Mouse (Mus musculus): Measurements from ENCODE around the gene Gm5136.

Gm5136 gene

GRCm38 (mm10) chr10:108699946-108700345 is at the start of gene Gm5136:
Gm5136 (minus strand) TSS chr10:108700160.
- in situ Hi-C loops (cut with MboI; ENCODE audit: unreplicated experiment in 2 of 2) = no loop called here

GRCm38 (mm10) chr10:108743759-108744158 is 43.8 kb upstream of the Gm5136 start:
- in situ Hi-C loops (cut with MboI; ENCODE audit: unreplicated experiment in 2 of 2) = loop anchor here in 1 of 2 experiments (25.0 kb wide), 1 partner anchor 919 kb away; no protein-coding TSS in a partner anchor

DNA sequence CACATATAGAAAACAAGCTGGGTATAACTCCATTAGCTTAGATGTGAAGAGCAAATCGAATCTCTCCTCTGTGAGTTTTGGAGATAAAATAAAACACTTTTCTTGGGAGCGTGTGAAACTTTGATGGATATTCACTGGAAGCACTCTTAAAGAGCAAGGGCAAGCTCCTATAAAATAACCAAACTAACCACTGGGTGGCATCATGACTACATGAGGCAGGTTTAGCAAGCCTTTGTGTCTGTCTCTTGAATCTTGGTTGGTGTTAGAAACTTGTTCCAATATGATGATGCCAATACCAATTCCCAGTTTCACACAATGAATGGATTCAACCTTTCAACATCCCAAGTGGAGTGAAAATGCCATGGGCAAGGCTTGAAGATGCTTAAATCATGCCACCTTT is 34.0 kb upstream of the Gm5136 start:
- in situ Hi-C loops (cut with MboI; ENCODE audit: unreplicated experiment in 2 of 2) = loop anchor here in 1 of 2 experiments (10.0 to 25.0 kb wide), 2 partner anchors 928 to 1131 kb away; no protein-coding TSS in a partner anchor

- in situ Hi-C loops (cut with MboI; ENCODE audit: unreplicated experiment in 2 of 2) = loop anchor here in 1 of 2 experiments (25.0 kb wide), 1 partner anchor 933 kb away; no protein-coding TSS in a partner anchor
These were observed 29.0 kb upstream of the Gm5136 start for GRCm38 (mm10) chr10:108728961-108729360.

DNA sequence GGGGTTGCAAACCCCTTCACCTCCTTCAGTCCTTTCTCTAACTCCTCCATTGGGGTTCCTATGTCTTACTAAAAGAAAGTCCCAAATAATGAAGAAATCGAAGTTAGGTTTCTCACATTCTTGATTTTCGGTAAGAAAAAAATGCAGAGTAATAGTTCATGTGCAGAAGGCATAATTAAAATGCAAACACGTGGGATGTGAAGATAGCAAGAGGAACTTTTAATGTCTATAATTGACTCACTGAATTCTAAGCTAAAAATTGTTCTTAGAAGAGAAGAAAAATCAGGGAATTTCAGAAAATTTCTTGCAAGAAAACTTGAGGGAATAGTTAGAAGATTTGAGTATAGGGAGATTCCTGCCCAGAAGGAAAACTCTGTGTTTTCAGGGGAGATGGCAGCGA is 26.4 kb upstream of the Gm5136 start:
- in situ Hi-C loops (cut with MboI; ENCODE audit: unreplicated experiment in 2 of 2) = loop anchor here in 1 of 2 experiments (25.0 kb wide), 1 partner anchor 936 kb away; no protein-coding TSS in a partner anchor

DNA sequence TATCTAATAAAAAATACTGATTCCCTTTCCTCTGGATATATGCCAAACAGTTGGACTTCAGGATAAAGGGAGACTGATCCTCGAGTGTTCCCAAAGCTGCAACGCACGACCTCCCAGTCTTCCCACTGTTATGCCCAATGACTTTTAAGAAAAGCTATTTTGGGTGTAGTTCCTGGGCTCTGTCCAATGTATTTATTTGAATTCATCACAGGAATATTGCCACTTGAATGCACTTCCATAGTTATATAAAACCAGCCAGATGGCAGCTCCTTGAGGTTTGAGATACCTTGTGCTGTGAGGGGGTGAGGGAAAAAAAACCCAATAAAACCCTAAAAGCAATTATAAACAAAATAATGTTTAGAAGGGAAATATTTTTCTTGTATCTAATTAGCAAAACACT is 24.9 kb upstream of the Gm5136 start:
- in situ Hi-C loops (cut with MboI; ENCODE audit: unreplicated experiment in 2 of 2) = loop anchor here in 1 of 2 experiments (25.0 kb wide), 1 partner anchor 937 kb away; no protein-coding TSS in a partner anchor

GRCm38 (mm10) chr10:108710514-108710913 is 10.6 kb upstream of the Gm5136 start:
- in situ Hi-C loops (cut with MboI; ENCODE audit: unreplicated experiment in 2 of 2) = no loop called here

- in situ Hi-C loops (cut with MboI; ENCODE audit: unreplicated experiment in 2 of 2) = no loop called here
These were observed 5.7 kb upstream of the Gm5136 start for GRCm38 (mm10) chr10:108705658-108706057.

- in situ Hi-C loops (cut with MboI; ENCODE audit: unreplicated experiment in 2 of 2) = no loop called here
These were observed 1.6 kb upstream of the Gm5136 start for GRCm38 (mm10) chr10:108701361-108702128.

- in situ Hi-C loops (cut with MboI; ENCODE audit: unreplicated experiment in 2 of 2) = no loop called here
These were observed 2.9 kb downstream of the Gm5136 start for GRCm38 (mm10) chr10:108697062-108697461.

- in situ Hi-C loops (cut with MboI; ENCODE audit: unreplicated experiment in 2 of 2) = no loop called here
These were observed 9.0 kb downstream of the Gm5136 start for GRCm38 (mm10) chr10:108690954-108691353.

GRCm38 (mm10) chr10:108686696-108687095 is 13.3 kb downstream of the Gm5136 start:
- in situ Hi-C loops (cut with MboI; ENCODE audit: unreplicated experiment in 2 of 2) = no loop called here

- in situ Hi-C loops (cut with MboI; ENCODE audit: unreplicated experiment in 2 of 2) = no loop called here
These were observed 20.1 kb downstream of the Gm5136 start for GRCm38 (mm10) chr10:108679675-108680390.

- in situ Hi-C loops (cut with MboI; ENCODE audit: unreplicated experiment in 2 of 2) = no loop called here
These were observed 22.9 kb downstream of the Gm5136 start for GRCm38 (mm10) chr10:108677053-108677452.

- in situ Hi-C loops (cut with MboI; ENCODE audit: unreplicated experiment in 2 of 2) = loop anchor here in 1 of 2 experiments (10.0 kb wide), 1 partner anchor 516 kb away; no protein-coding TSS in a partner anchor
These were observed 31.0 kb downstream of the Gm5136 start for GRCm38 (mm10) chr10:108668944-108669343.

DNA sequence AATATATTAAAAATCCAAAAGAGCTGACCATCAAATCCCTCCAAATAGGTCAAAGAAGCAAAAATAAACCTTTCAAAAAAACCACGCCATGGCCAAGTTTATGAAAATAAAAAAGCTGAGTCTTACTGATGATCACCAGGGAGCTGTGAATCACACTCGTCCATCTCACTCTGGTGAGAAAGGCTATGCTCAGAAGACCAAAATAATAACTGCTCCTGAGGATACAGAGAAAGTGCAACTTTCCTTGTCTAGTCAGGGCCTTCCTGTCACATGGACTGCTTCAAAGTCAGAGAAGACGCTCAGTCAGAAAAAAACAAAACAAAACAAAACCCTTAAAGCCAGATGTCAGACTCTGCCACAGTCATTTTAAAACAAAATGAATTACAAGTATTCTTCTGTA is 39.7 kb downstream of the Gm5136 start:
- in situ Hi-C loops (cut with MboI; ENCODE audit: unreplicated experiment in 2 of 2) = loop anchor here in 1 of 2 experiments (10.0 kb wide), 1 partner anchor 525 kb away; no protein-coding TSS in a partner anchor

DNA sequence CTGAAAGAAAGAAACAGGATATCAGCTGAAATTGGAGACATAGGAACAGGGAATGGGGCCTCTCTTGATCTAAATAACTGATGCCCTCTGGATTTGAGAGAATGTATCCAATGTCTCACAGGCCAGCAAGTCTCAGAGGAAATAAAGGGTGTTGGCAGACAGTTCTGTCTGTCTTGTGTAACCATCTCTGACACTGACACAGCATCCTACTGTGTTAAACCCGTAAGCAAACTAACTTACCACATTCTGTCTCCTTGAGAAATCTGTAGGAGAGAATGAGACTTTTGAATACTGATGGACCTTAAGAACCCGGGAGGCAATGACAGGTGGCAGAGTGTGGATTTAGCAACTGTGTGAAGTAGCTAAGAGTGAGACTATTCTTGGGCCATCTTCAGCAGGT is 41.7 kb downstream of the Gm5136 start:
- in situ Hi-C loops (cut with MboI; ENCODE audit: unreplicated experiment in 2 of 2) = no loop called here

DNA sequence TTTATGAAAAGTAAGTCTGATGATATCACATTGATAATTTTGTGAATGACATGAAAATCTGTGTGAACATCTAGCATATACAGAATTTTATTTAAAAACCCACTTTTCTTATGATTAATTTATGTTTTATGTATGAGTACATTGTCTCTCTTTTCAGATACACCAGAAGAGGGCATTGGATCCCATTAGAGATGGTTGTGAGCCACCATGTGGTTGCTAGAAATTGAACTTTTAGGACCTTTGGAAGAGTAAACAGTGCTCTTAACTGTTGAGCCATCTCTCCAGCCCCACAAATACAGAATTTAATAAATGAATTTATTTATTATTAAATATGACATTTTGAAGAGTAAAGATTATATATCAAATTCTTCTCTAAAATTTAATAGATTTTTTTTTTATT is 42.3 kb downstream of the Gm5136 start:
- in situ Hi-C loops (cut with MboI; ENCODE audit: unreplicated experiment in 2 of 2) = no loop called here

DNA sequence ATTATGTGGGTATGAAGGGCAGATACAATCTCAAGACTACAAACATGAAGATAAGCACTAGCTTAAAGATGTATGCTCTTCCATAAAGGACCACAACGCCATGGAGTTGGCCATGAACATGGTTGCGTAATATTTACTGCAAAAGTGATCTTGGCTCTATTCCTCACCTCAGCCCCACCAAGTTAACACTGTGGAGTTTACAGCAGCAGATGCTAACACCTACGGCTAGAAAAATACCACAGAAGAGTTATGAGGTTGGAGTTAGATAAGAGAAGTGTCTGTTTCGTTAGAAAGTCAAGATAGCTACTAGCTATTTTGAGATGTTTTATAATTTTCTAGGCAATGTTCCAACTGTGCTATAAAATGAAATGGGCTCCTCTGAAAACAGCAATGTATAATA is 43.1 kb downstream of the Gm5136 start:
- in situ Hi-C loops (cut with MboI; ENCODE audit: unreplicated experiment in 2 of 2) = no loop called here

DNA sequence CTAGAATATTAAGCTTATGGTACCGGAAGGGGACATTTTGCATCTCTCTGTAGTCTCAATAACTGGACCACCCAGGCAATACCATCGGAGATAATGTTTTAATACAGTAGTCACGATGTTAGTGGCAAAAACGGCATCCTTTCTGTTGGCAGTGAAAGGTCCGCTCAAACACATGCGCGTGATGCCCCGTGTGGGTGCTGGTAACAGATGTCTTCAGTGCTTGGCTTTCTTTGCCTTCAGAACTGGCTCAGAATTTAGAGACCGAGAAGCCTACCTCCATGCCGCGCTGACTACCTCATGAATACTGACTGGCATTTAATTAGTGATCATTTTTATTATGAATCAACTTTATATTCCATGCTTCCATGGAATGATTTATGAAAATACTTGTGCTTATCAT is 44.9 kb downstream of the Gm5136 start:
- in situ Hi-C loops (cut with MboI; ENCODE audit: unreplicated experiment in 2 of 2) = no loop called here

DNA sequence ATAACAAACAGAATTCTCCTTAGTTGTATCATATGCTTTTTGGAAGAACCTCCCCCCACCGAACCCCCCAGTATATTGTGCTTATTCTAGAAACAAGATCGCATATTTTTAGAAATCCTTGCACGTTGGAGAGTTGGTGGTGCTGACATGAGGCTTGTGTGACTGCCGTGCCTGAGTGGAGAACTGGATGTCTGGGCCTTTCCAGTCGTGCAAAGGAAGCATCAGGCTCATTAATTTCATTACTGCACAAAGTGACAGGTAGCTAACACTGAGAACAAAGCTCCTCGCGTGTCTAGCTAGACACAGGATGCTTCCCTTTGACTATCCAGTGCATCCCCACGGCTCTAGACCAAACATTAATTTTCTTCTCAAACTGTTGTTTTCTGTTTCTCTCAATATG is 47.1 kb downstream of the Gm5136 start:
- in situ Hi-C loops (cut with MboI; ENCODE audit: unreplicated experiment in 2 of 2) = no loop called here

Data from v-Abl transformed pro-B cells (cell line).